Mouse (Mus musculus) ES-Bruce4 (cell line): ENCODE measurements around the gene Vgll4. TPM values are rescaled to one million over a fixed set of nuclear protein-coding genes. Genes with fewer than 3 reads are reported as not detected.

Experiments
- H3K27ac ChIP-seq: 2 replicates; pipeline ENCODE4 v1.5.1; 2012; ENCODE audit warnings: low read length, inconsistent platforms; ENCODE audit not compliant: insufficient read depth
- H3K27me3 ChIP-seq: 2 replicates; pipeline ENCODE4 v1.6.1; 2012; ENCODE audit warnings: mild to moderate bottlenecking, low read length, inconsistent platforms; ENCODE audit not compliant: control insufficient read depth, poor library complexity, insufficient read depth, severe bottlenecking
- H3K36me3 ChIP-seq: 2 replicates; pipeline ENCODE4 v1.6.1; 2012; ENCODE audit warnings: inconsistent platforms, mild to moderate bottlenecking, low read length, moderate library complexity; ENCODE audit not compliant: control insufficient read depth, poor library complexity, insufficient read depth, severe bottlenecking
- H3K4me1 ChIP-seq: one replicate; pipeline ENCODE4 v1.8.1; 2011; ENCODE audit warnings: low read length; ENCODE audit not compliant: control insufficient read depth, insufficient read depth
- H3K4me3 ChIP-seq: 2 replicates; pipeline ENCODE4 v1.5.1; 2011; ENCODE audit warnings: low read depth, mild to moderate bottlenecking, low read length
- H3K9ac ChIP-seq: 2 replicates; pipeline ENCODE4 v1.6.1; 2012; ENCODE audit warnings: low read depth, mild to moderate bottlenecking, inconsistent platforms; ENCODE audit not compliant: poor library complexity, severe bottlenecking
- H3K9me3 ChIP-seq: replicated peaks from 2 replicates; pipeline ENCODE4 v1.6.1; 2012; ENCODE audit warnings: mild to moderate bottlenecking, low read length, inconsistent platforms; ENCODE audit not compliant: control insufficient read depth, poor library complexity, insufficient read depth, severe bottlenecking
- CTCF ChIP-seq: IDR thresholded peaks from one replicate; pipeline ENCODE4 v1.8.1; 2011; ENCODE audit warnings: low read depth, low read length
- EP300 ChIP-seq: IDR thresholded peaks from 2 replicates; pipeline ENCODE4 v1.6.1; 2011; ENCODE audit warnings: low read depth, low read length; ENCODE audit not compliant: insufficient read depth
- POLR2A ChIP-seq: IDR thresholded peaks from one replicate; pipeline ENCODE4 v1.8.1; 2011; ENCODE audit warnings: low read length; ENCODE audit not compliant: insufficient read depth
- polyA plus RNA-seq: library from polyadenylated mRNA; stranded (reverse); fragments of >200 nt; gene quantifications from 2 replicates; pipeline ENCODE4 v1.2.4, GENCODE M21; 2011; ENCODE audit warnings: low read depth; ENCODE audit not compliant: missing spikeins, insufficient read depth, insufficient read length

The Vgll4 gene
- polyA plus RNA-seq, 1 experiment, result 37.3 TPM

DNA sequence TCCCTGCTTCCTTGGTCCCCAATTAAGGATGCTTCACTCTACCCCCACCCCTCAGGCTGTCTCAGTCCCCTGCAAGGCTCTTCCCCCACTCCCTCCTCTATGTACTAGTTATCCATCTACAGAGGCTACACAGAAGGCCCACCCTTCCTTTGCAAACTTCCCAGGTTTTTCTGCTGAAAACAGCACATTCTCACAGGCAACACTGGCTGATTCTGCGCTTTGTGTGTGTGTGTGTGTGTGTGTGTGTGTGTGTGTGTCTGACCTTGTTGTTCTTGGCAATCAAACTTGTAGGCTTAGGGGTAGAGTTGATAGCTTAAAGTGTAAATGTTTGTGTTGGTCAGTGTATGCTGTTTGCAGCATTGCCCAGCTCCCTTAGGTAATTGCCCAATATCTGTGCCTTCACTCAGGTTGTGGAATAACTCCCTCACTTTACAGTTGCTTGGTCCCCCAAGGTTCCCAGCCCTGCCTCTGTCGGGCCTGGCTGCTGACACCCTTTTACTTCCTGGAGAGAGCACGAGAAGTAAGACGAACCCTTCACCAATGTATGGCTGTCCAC is 135.9 kb downstream of the Vgll4 start:
- Histone ChIP-seq H3K27ac (no peak overlapping the region), H3K4me1 (no peaks in the 10 kb centered on the region), H3K4me3 (no peak overlapping the region), H3K9me3 (no peaks in the 10 kb centered on the region), H3K9ac (no peak overlapping the region), H3K27me3 (no peaks in the 10 kb centered on the region), H3K36me3 (no peaks in the 10 kb centered on the region)
- TF ChIP-seq CTCF (no peak), EP300 (no peak), POLR2A (no peak)

DNA sequence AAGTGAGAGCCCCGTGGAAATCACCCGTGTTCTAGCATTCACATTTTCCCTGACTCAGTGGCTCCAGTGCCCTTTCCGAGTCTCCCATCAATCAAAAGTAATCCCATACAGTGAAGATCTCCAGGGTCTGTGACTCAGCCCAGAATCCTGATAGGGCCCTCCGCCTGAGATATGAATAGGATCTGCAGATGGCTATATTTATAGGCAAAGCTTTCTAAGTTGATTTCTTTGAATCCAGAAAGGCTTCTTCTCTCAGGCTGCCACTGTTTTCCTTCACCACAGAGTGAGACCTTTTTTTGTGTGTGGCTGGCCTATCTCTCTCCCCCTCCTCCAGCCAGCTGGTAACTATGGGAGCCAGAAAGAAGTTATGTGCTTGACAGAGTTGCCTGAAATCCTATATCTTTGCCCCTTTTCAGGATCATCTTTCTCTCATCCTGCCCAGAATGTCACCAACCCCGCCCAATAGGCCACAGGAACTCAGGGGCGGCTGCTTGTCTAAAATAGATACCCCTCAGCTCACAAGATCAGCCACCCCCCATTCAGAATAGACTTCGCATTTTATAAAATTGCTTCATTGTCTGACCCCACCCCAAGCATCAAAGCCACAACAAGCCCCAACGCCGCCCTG is 136.6 kb downstream of the Vgll4 start:
- Histone ChIP-seq H3K27ac (no peak overlapping the region), H3K9me3 (no peaks in the 10 kb centered on the region), H3K4me1 (no peaks in the 10 kb centered on the region), H3K36me3 (no peaks in the 10 kb centered on the region), H3K27me3 (no peaks in the 10 kb centered on the region), H3K4me3 (no peak overlapping the region), H3K9ac (no peak overlapping the region)
- TF ChIP-seq CTCF (no peak), EP300 (no peak), POLR2A (no peak)

DNA sequence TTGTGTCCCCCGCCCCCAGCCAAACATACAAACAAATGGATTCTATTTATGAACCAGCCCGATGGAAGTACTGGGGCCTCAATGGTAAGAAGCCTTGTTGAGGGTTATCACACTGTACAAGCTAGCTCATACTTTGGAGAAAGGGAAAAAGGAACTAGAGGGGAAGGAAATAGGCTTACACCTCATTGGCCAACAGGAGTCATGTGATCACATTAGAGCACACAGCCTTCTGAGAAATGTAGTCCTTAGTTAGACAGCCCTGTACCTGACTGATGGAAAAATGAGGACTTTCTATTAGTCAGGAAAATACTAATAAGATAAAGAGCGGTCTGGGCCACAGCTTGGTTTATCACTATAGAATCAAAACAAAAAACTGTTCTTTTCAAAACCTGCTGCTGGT is 138.0 kb downstream of the Vgll4 start:
- H3K36me3 ChIP-seq, result no peaks in the 10 kb centered on the region
- TF ChIP-seq CTCF (no peak), POLR2A (no peak), EP300 (no peak)
- no peak overlapping the region for H3K27ac ChIP-seq
- no peaks in the 10 kb centered on the region for H3K27me3 ChIP-seq
- H3K9me3 ChIP-seq, result no peaks in the 10 kb centered on the region
- no peak overlapping the region for H3K9ac ChIP-seq
- no peak overlapping the region for H3K4me3 ChIP-seq
- H3K4me1 ChIP-seq, result no peaks in the 10 kb centered on the region

DNA sequence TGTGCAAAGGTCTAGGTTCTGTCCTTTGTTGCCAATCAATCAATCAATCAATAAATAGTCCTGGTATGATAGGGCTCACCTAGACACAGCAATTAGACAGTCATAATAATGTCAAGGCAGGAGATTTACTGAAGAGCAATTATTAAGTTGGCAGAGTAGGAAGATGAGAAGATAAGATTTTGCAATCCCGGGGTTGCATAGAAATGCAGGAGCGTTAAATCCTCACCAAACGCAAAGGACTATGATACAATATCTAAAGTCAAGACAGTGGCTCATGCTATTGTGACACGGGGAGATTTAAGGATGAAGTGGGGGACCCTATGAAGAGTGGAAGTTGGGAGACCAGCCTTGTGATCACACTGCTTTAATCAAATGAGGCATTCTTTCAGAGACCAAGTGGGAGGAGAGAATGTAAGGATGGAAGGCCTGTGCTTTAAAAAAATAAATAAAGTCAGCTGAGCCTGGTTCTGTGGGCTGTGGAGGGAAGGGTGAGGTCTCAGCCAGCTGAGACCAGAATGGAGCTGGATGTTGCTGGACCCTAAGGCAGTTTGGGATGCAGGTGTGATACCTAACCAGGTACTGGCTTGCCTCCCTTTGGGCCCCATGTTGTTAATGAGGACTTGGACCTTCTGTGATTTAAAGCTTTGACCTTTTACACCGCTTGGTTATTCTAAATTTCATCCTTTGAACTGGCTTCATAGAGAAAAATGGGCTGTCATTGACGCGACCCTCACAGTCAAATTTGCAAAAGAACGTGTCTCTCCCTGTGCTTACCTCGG is 139.9 kb downstream of the Vgll4 start:
- H3K4me3 ChIP-seq, result no peak overlapping the region
- H3K27ac ChIP-seq, result no peak overlapping the region
- no peaks in the 10 kb centered on the region for H3K9me3 ChIP-seq
- H3K9ac ChIP-seq, result no peak overlapping the region
- no peaks in the 10 kb centered on the region for H3K4me1 ChIP-seq
- no peak for TF ChIP-seq POLR2A
- no peak for TF ChIP-seq CTCF
- no peak for TF ChIP-seq EP300
- no peaks in the 10 kb centered on the region for H3K36me3 ChIP-seq
- no peaks in the 10 kb centered on the region for H3K27me3 ChIP-seq

DNA sequence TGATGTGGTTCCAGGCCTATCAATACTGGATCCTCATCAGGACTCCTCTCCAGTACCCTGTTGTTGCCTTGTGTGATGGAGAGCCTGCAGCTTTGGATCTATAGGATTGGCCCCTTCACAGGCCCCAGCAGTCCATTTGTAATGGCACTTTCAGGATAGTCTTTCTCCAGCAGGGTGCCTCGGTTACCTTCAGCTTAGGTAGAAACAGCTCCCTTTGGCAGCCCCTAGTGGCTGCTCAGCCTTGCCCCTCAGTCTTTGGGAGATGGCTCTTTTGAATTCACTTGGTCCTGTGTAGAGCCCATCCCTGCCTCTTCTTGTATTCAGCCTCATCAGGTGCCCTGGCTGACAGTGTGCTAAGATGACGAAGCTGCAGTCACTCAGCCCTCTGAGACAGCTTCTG is 142.9 kb downstream of the Vgll4 start:
- Histone ChIP-seq H3K36me3 (no peaks in the 10 kb centered on the region), H3K9ac (no peak overlapping the region), H3K27ac (no peak overlapping the region), H3K27me3 (no peaks in the 10 kb centered on the region), H3K4me1 (no peaks in the 10 kb centered on the region), H3K4me3 (no peak overlapping the region), H3K9me3 (no peaks in the 10 kb centered on the region)
- no peak for TF ChIP-seq EP300
- no peak for TF ChIP-seq CTCF
- no peak for TF ChIP-seq POLR2A

DNA sequence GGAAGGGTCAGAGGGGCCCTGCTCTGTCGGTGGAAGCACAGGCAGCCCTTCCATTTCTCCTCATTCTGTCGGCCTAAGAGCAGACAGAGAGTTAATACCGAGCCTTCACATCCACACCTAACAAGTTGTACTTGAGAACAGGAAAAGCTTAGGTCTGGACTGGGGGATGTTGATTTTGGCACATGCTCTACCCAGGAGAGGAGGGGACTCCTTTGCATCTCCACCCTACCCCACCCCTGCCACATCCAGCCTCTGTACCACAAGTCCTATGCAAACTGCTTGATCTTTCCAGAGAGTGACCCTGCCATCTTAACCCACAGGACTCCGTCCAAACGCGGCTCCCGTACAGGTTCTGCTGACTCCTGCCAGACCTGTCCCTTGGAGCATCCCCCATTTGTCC is 148.1 kb downstream of the Vgll4 start:
- no peak overlapping the region for H3K27ac ChIP-seq
- no peak for TF ChIP-seq CTCF
- TF ChIP-seq POLR2A, result no peak
- no peak for TF ChIP-seq EP300
- H3K36me3 ChIP-seq, result no peaks in the 10 kb centered on the region
- H3K9me3 ChIP-seq, result no peaks in the 10 kb centered on the region
- no peaks in the 10 kb centered on the region for H3K4me1 ChIP-seq
- H3K9ac ChIP-seq, result no peak overlapping the region
- H3K27me3 ChIP-seq, result no peaks in the 10 kb centered on the region
- no peak overlapping the region for H3K4me3 ChIP-seq
